Mouse (Mus musculus) retina, postnatal 7 days (tissue): ENCODE measurements at regions not wholly inside any gene's neighbourhood (a gene's known extent, or its start where the extent isn't known, plus 50 kb on each side); places are given as distances from the start of the nearest gene placed in this dataset.

ENCODE experiments used
- DNase-seq: peaks from one replicate; pipeline ENCODE4 v3.0.0-alpha.2; 2012; ENCODE audit warnings: low read depth, low spot score

DNA sequence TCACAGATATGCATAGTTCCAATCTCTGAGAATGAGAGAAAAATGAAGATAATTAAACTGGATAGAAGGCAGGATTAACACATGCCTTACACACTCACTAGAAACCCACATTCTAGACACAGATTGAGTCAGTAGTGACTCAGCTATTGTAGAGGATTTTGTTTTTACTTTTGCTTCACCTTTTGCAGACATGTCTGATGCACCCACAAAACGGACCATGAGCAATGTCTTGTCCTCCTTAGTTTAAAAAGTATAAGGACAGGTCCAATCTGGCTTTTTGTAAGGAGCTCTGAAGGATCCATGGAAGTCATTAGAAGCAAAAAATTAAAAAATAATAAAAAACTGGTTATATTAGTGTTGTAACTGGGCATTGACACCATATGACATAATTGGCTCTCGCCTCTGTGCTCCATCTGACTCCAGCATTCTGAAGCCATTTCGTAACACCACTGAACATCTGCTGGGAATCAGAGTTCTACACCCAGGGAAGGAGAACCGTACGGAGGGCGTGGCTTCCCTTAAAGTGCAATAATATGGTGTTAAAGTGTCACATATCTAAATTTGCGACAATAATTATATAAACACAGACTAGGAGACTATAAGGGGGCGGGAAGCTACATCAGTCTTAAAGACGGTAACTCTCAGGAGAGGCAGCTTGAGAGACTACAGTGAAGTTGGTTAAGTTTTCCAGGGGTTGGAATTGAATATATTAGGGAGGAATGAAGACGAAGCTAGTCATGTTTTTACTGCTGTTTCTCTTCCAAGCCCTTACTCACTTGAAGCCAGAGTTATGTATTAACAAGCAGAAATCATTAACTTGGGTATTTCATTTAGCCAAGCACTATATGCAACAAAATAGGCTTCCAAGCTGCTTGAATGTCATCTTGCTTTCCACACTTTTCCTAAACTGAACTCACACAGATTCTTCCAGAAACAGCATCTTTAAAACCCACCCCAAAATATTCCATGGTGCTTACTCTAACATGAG lies 558.0 kb downstream of the Ebf1 start:
- no peak for DNase-seq

DNA sequence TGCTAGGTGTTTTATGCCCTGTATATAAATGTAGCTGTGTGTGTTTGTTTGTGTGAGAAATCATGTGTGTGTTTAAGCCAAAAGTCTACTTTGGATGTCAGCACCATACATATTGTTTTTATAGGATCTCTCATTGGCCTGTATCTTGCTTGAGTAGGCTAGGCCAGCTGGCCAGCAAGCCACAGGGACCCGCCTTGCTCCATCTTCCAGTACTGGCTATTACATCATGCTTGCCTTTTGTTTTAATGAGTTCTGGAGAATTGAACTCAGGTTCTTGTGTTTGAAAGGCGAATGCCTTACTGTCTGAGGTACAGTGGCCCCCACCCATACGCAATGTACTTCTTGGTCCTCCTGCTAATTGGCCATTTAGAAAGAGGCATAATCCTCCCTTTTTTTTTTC lies 559.9 kb downstream of the Ebf1 start:
- DNase-seq = no peak

DNA sequence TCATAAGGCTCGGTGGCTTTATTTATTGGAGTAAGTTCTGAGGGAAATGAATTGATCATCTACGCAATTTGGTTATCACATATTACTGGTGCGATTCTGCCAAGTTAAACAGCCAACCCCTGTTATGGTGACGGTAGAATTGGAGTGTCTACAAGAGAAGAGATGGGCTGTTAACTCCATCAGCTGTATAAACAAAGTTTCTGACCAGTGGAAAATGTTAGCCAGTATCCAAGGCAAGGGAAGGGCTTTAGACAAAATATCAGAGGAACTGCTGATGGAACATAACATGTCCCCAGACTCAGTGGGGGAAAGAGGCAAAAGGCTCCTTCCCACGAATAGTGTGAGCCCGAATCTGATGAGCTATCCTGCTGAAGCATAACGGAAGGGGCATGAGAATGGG lies 560.9 kb downstream of the Ebf1 start:
- DNase-seq = no peak

DNA sequence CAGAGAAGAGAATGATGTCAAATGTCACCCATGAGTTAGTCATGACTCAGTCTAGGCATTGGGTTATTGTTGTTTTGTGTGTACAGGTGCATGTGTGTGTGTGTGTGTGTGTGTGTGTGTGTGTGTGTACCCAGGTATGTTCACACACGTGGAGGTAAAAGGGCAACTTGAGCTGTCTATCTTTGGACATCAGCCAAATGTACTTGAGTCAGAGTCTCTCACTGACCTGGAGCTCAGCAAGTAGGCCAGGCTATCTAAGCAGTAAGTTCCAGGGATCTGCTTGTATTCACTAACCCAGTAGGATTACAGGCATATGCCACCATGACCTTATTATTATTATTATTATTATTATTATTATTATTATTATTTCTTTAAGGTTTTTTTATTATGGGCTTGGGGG lies 561.9 kb downstream of the Ebf1 start:
- DNase-seq = no peak

DNA sequence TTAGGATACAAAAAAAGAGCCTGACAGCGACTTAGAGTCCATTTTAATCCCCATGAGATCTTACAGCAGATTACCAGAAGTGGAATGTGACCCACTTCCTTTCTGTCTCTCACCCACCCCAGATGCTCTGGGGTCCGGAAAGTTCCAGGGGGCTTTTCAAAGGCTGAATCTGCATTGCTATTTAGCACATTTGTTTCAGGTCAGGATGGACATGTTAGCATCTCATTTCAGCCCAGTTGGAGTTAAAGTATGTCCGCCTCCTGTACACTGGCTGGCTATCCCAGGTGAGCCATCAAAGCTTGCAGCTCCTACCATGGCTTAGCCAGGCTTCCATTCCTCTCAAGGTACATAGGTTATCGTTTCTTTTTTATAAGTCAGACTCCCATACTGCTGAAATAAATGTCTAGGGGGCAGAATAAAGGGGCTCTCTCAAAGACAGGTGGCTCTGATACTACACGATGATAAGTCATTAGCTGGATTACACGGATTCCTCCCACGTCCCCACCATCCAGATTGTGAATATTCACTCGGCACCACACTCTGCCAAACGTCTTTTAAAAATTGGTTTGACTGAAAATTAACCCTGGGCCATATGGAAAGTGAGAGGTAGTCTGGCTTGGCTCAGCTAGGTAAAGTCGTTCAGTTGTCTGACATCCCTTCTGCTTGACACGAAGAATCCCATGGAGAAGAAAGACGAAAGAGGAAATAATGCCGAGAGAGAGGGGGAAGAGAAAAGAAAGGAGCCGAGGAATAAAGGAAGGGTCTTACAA lies 573.7 kb downstream of the Ebf1 start:
- DNase-seq = no peak

DNA sequence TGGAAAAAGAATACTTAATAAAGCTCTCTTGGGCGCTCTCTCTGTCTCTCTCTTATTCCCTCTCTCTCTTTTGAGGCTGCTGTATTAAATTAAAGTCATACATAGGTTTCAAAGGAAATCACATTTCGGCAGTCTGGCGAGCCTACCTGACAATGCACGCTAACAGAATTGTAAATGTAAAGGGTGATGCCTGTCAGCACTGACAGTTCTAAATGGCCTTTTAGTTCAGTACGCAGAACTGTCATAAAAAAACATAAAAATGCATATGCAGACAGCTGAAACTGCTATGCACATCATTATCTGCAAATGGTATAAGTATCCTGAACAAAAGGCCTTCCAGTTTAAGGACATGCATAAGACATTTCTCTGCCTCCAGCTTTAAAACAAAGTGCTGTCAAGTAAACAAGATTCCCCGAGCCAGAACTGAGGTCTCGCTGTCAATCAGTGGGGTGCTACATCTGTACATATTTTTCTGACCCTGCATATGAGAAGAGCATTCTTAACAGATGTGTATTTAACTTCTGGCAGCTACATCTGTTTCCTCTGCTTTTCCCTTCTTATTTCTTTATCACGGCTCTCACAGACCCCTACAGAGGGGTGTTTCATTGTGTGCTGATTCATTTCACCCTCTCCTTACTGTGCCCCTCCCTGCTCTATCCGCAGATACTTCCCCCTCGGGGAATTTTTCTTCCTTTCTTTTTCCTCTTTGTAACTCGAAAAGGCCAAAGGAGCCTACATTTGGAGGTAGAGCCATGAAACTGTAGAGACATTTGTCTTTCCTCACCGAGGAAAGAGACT lies 574.5 kb downstream of the Ebf1 start:
- no peak for DNase-seq

DNA sequence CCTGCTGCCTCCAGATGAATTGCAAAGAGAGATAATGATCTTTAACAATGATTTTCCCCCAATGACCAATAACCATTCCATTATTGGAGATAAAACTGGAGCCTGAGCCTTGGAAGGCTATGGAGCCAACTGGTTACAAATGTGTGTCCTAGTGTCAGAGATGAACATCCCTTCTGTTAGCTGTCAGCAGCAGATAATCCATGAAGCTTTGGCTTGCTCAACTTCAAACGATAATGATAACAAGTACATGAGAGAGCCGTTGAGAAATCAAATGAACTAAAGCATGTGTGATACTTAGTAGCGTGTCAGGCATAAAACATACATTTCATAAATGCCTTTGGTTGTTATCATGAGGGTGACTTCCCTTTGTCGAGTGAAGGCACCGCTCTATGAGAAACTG lies 576.2 kb downstream of the Ebf1 start:
- no peak for DNase-seq

DNA sequence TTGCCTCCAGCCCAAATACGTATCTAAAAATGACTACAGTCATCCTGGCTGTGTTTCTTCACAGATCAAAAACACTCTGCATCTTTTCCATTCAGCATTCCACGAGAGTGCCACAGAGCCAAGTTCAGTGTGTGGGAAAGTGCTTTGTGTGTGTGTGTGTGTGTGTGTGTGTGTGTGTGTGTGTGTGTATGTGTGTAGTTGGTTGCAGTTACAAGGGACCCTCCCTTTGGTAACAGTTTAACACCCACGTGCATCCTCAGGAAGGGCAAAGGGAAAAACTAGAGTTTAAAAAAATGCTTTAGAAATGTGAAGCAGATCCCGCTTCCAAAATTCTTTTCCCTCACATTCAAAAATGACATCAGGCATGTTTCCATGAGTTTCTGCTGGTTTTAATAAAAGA lies 582.4 kb downstream of the Ebf1 start:
- DNase-seq = no peak

DNA sequence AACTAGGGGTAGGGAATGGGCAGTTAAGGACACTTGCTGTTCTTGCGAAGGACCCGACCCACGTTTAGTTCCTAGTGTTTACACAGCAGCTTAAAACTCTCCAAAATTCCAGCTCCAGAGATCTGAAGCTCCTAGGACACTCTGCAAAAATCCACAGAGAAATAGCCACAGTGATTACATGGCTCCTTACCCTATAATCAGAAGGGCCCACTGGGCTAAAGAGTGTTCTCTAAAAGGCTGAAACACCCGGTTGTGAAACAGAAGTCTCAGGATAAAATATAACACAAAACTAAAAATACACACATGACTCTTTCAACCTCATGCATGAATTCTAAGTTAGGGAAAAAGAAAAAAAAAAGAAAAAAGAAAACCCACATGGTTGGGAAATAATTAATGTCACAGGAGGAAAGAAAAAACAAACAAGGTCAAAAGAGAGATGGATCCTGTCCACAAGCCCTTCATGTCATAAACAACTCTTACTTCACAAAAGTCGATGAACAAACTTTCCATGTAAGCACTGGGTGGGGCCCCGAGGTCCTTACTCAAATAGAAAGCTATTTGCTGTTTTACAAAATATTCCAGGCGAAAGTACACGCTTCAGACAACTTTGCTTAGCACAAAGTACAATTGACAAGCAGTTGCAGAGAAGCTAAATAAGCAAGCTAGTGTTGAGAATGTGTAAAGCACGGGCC lies 583.7 kb downstream of the Ebf1 start:
- DNase-seq = no peak

DNA sequence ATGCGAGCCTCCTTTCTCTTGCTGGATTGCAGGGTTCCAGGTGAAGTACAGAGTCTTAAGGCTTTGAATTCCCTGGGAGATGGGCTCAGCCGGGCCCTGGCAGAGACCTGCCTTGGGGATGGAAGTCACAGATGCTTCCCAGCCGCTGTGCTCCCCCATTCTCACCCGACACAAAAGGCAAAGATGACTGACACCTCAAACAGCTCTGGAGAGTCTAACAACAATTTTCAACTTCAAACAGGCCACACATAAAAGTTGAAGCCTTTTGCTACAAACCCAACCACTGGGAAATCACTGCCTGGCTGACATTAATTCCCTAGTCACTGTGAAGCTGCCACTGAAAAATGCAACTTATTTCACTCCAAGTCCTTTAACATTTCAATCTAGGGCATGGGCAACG lies 586.3 kb downstream of the Ebf1 start:
- DNase-seq = no peak

DNA sequence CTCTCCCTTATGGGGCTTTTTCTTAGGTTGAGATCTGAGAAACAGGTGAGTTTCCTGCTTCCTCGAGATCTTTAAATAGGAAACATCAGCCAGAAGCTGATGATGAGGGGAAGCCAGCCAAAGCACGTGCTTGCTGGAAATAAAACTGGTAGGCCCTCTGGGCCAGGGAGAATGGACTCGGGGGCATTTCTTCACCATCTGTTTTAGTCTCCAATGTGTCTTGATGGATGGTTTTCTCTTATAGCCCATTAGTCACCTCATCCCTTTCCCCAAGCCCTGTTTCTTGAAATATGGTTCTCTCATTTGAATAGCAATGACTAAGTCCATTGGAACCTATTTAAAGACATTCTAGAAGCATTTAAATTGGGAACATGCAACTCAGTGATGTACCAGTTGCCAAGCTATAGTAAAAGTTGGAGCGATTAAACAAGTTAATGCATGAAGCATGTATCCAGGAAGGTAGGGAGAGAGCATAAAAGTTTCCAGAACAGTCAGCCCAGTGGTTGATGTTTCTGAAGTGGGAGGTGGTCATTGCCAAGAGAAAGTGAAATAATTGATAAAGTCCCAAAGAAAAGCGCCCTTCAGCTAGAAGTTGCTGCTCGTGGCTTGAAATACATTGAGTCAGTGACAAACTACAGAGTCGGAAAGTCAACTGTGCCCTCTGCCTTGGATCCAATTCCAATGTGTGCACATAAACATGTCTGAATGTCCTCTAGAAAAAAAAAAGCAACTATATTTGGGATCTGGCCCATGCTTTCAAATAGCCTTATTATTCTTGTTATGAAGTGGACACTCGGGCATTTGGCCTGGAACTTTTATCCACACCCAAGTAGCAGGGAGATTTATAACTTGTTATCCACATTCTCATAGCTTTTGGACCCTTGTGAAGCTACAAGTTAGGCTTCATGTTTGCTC lies 589.8 kb downstream of the Ebf1 start:
- no peak for DNase-seq

DNA sequence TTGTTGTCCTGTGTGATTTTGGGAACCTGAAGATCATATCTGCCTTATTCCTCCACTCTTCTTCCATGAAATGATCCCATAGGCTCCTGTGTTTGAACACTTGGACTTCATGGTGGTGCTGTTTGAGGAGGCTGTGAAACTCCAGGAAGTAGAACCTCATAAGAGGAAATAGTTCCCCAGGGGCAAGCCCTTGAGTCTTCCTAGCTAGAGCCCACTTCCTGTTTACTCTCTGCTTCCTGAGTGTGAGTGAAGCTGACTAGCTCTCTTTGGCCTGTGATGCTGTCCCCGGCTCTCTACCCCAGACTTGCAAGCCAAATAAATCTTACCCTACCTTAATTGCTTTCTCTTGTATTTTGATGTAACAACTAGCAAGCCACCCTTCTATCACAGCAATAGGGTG lies 597.0 kb downstream of the Ebf1 start:
- no peak for DNase-seq

DNA sequence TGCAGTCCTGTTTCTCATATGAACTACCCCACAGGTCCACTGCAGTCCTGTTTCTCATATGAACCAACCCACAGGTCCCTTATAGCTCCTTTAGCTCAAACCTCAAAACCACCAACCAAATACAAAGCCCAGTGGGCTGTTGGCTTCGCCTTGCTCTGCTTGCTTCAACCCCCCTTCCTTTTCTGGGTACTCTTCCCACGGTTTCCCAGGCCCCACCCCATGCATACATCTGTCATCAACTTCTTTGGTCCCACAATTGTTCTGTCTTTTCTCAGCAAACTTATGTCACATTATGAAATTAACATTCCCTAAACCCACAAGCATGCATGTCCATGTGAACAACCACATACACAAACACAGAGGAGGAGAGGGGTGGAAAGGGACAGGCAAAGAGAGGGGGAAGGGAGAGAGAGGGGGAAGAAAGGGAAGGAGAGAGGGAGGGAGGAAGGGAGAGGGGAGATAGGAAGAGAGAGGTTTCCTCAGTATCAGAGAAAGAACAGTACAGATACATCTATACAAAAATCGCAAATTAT lies 599.9 kb downstream of the Ebf1 start:
- DNase-seq = no peak

DNA sequence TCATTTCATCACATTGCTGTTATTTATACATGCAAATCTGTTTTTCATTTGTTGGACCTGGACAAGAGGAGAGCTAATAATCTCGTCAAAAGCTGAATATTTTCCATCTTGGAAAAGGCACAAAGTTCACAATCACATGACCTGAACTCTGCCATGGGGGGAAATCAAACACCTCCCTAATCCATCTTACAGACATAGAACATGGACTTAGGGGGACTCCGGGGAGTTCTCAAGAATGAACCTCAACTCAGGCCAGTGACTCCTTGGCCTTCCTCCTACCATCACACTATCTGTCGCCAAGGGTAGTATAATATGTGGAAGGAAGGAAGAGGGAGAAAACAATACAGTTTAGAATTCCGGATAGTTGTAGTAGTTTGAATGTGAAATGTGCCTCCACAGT lies 602.1 kb downstream of the Ebf1 start:
- DNase-seq = no peak

DNA sequence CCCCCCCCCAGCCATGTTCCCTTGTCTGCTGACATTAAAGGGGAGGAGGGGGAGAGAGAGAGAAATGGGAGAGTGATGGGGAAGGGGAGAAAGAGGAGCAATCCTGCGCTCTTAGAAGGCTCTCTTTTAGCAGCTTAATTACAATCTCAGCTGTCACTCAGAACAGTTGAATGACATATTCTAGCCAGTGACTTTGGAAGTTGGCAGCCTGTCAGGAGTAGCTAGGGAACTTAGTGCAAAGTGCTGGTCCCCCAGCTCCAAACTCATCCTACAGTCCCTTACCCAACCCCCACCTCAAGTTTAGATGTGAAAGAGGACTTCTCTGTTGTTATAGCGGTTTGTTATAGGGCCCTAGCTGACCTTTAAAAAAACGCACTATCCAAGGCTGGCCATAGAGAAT lies 604.9 kb downstream of the Ebf1 start:
- no peak for DNase-seq

DNA sequence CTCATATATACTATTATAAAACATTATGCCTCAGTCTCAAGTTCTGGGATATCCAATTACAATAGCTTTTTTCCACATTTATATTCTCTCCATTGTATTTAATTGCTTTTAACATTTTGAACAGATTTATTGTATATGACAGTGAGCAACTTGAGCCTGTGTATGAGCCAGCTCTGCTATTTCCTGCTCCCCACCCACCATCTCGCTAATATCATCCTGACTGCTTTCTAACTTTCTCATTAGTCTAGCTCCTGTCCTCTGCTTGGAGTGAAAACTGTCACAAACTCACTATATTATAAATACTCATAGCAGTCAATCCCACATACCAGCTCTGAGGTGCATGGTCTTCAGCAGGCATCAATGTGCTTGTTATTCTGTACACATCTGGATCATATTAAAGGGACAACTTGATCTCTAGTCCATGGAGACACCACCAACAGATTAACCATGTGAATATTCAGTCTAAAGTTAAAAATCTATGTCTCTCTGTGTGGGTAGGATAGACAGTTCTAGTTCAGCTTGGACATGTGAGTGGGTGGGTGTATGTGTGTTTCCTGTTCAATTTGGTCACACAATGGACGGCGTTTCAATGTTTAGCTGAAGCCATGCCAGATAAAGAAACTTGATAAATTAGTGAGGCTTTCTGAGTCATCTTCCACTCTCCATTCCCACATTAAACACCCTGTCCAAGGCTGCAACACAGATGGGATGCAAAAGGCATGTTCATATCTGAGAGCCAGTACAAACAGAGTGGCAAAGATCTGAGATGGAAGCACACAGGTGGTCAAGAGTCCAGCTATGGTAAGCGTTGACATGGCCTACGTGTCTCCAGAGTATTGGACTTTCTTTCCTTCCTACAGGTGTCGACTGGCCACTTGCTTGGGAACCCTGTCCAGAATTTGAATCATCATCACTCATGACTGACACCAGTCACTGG lies 616.1 kb upstream of the Clint1 start:
- no peak for DNase-seq

DNA sequence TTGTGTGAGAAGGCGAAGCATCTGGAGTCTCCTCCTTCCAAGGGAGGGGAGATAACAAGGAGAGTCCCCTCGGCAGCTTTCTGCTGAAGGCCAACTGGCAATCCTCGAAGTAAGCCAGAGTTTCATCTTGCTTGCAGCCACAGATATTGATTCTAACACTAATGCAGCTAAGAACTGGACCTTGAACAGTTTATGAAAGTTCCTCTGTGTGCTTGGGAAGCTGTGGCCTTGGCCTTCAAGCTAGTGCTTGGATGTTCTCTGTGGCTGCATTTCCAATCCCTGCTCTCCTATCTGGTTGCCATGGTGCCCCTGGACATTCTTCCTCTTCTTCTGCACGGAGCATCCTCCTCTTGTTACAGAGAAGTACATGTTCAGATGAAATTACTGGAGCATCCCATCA lies 614.8 kb upstream of the Clint1 start:
- DNase-seq = no peak

DNA sequence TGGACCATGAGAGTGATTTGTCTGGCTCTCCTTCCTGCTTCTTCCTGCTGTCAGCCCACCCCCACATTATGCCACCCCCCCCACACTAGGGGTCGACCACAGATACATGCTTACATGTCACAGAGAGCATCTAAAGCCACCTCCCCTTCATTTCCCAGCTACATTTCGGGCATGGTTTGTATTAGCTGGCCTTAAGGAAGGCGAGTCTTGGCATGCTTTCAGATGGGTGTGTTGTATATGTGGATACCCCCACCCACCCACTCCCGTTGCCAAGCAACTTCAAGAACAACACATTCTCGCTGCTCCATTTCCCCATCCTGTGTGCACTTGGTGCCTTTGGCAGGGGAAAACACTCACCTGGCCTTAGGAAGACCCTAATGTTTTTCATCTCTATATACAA lies 612.8 kb upstream of the Clint1 start:
- no peak for DNase-seq

DNA sequence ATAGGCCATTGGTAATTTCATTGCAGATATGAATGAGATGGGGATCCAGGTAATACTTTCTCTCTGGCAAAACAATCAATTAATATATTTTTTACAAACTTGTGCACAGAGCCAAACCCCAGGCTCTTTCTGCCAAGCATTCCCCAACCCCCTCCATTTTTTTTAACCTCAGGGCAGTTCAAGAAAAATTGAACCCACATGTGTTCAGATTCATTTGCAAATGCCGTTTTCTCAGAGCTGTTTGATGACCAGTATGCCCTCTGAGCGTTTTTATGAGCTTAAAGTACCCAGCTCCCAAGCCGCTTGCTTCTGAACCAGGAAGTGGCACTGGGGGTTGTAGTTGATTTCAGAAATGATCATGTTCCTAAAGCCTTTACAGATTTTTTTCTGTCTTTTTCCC lies 611.4 kb upstream of the Clint1 start:
- no peak for DNase-seq
